Mouse (Mus musculus): ENCODE measurements at regions not wholly inside any gene's neighbourhood (a gene's known extent, or its start where the extent isn't known, plus 50 kb on each side); places are given as distances from the start of the nearest gene placed in this dataset.

GRCm38 (mm10) chr16:54440932-54441331 lies 856.9 kb downstream of the Zpld1 start:
- H3K4me2 ChIP-seq, result no peak overlapping the region
- no peaks in the 10 kb centered on the region for H3K9me3 ChIP-seq (replicated peaks)
- no peak overlapping the region for H3K27ac ChIP-seq
- WGBS, result 74% methylated on average over 2 of the region's 2 CpGs
- H3K4me1 ChIP-seq (replicated peaks), result no peaks in the 10 kb centered on the region
- no peak overlapping the region for H3K4me3 ChIP-seq
- H3K9ac ChIP-seq, result no peak overlapping the region
- H3K27me3 ChIP-seq, result no peaks in the 10 kb centered on the region
- H3K36me3 ChIP-seq, result no peaks in the 10 kb centered on the region
- ATAC-seq (replicated peaks; ENCODE audit: insufficient number of reproducible peaks, insufficient read depth, low FRiP score, low read depth), result no peak

- Histone ChIP-seq H3K9ac (no peak overlapping the region), H3K4me2 (no peak overlapping the region), H3K36me3 (no peaks in the 10 kb centered on the region), H3K4me1 (replicated peaks) (no peaks in the 10 kb centered on the region), H3K4me3 (no peak overlapping the region), H3K9me3 (replicated peaks) (no peaks in the 10 kb centered on the region), H3K27me3 (no peaks in the 10 kb centered on the region), H3K27ac (no peak overlapping the region)
- ATAC-seq (replicated peaks; ENCODE audit: insufficient number of reproducible peaks, insufficient read depth, low FRiP score, low read depth), result no peak
- WGBS, result 77% methylated on average over 3 of the region's 3 CpGs
Observed at GRCm38 (mm10) chr16:54406638-54407037, 891.1 kb downstream of the Zpld1 start.

- H3K27ac ChIP-seq, result no peak overlapping the region
- H3K4me1 ChIP-seq (replicated peaks), result no peaks in the 10 kb centered on the region
- 64% methylated on average over 3 of the region's 3 CpGs for WGBS
- no peaks in the 10 kb centered on the region for H3K27me3 ChIP-seq
- H3K4me3 ChIP-seq, result no peak overlapping the region
- ATAC-seq (replicated peaks; ENCODE audit: insufficient number of reproducible peaks, insufficient read depth, low FRiP score, low read depth), result no peak
- H3K9me3 ChIP-seq (replicated peaks), result no peaks in the 10 kb centered on the region
- no peak overlapping the region for H3K4me2 ChIP-seq
- H3K9ac ChIP-seq, result no peak overlapping the region
- H3K36me3 ChIP-seq, result no peaks in the 10 kb centered on the region
Observed at GRCm38 (mm10) chr16:54384019-54384418, 913.8 kb downstream of the Zpld1 start.

- H3K4me3 ChIP-seq, result no peak overlapping the region
- WGBS, result 69% methylated on average over 4 of the region's 4 CpGs
- no peak for ATAC-seq (replicated peaks; ENCODE audit: insufficient number of reproducible peaks, insufficient read depth, low FRiP score, low read depth)
- H3K4me1 ChIP-seq (replicated peaks), result no peaks in the 10 kb centered on the region
- no peaks in the 10 kb centered on the region for H3K9me3 ChIP-seq (replicated peaks)
- H3K4me2 ChIP-seq, result no peak overlapping the region
- no peak overlapping the region for H3K27ac ChIP-seq
- H3K27me3 ChIP-seq, result no peaks in the 10 kb centered on the region
- H3K9ac ChIP-seq, result no peak overlapping the region
- H3K36me3 ChIP-seq, result no peaks in the 10 kb centered on the region
Observed at GRCm38 (mm10) chr16:54374990-54375389, 922.8 kb downstream of the Zpld1 start.

GRCm38 (mm10) chr16:54354423-54354822 lies 943.4 kb downstream of the Zpld1 start:
- Histone ChIP-seq H3K4me3 (no peak overlapping the region), H3K9ac (no peak overlapping the region), H3K4me2 (no peak overlapping the region), H3K9me3 (replicated peaks) (no peaks in the 10 kb centered on the region), H3K36me3 (no peaks in the 10 kb centered on the region), H3K4me1 (replicated peaks) (0 out of 2 replicates have a peak, but pooled peaks cover 6% of the 10 kb centered on the region), H3K27ac (peak overlapping the region; percentile 81), H3K27me3 (no peaks in the 10 kb centered on the region)
- ATAC-seq (replicated peaks; ENCODE audit: insufficient number of reproducible peaks, insufficient read depth, low FRiP score, low read depth), result peak; percentile 86; the same call in 1 of the 2 replicates

GRCm38 (mm10) chr16:54348814-54349213 lies 949.0 kb downstream of the Zpld1 start:
- H3K4me3 ChIP-seq, result no peak overlapping the region
- H3K4me2 ChIP-seq, result no peak overlapping the region
- no peaks in the 10 kb centered on the region for H3K9me3 ChIP-seq (replicated peaks)
- H3K27me3 ChIP-seq, result no peaks in the 10 kb centered on the region
- H3K4me1 ChIP-seq (replicated peaks), result no peaks in the 10 kb centered on the region
- H3K36me3 ChIP-seq, result no peaks in the 10 kb centered on the region
- no peak overlapping the region for H3K9ac ChIP-seq
- no peak for ATAC-seq (replicated peaks; ENCODE audit: insufficient number of reproducible peaks, insufficient read depth, low FRiP score, low read depth)
- H3K27ac ChIP-seq, result no peak overlapping the region

GRCm38 (mm10) chr16:54346086-54346789 lies 951.5 kb downstream of the Zpld1 start:
- Histone ChIP-seq H3K9me3 (replicated peaks) (no peaks in the 10 kb centered on the region), H3K4me2 (no peak overlapping the region)
- WGBS, result 37% methylated on average over 2 of the region's 2 CpGs

More at GRCm38 (mm10) chr16:54346086-54346789, 951.5 kb downstream of the Zpld1 start:
- no peak for ATAC-seq (replicated peaks; ENCODE audit: insufficient number of reproducible peaks, insufficient read depth, low FRiP score, low read depth)
- Histone ChIP-seq H3K4me3 (no peak overlapping the region), H3K36me3 (no peaks in the 10 kb centered on the region), H3K9ac (no peak overlapping the region), H3K4me1 (replicated peaks) (no peaks in the 10 kb centered on the region), H3K27ac (no peak overlapping the region), H3K27me3 (no peaks in the 10 kb centered on the region)
